Mouse (Mus musculus) retina, adult 2 months (tissue): ENCODE results near the gene Clcn2.

Source experiments
- DNase-seq: peaks from one replicate; pipeline ENCODE4 v3.0.0-alpha.2; 2012; ENCODE audit warnings: low read depth, low spot score

The Clcn2 gene

GRCm38 (mm10) chr16:20657661-20658060 is 59.9 kb downstream of the Clcn2 start:
- no peak for DNase-seq

GRCm38 (mm10) chr16:20653315-20653714 is 64.2 kb downstream of the Clcn2 start:
- no peak for DNase-seq
